Mouse (Mus musculus): ENCODE measurements around the gene Isoc2a.
A peak's percentile ranks its signal among the peaks of the same experiment; 100 is the strongest.

Isoc2a gene

DNA sequence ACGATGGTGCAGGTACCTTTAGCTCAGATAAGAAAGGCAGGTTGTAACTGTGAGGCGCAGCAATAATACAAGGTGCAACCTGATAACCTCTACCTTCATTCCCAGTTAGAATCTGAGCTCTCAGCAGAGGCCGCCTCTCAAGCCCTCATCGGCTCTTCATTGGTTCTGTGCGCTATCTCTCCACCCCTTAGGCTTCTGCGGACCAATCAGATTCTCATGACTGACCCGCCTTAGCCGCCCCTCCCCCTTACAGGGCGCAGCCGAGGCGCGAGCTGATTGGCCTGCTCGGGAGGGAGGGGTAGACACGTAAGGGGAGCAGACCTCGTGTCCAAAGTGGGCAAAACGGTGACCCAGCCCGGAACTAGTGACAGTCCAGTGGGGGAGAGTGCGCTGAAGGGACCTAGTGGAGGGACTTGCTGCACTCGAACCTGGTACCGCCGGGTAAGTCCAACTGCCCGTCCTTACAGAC is at the start of gene Isoc2a:
Gene Isoc2a (plus strand): TSS at position 401 of the 469 bp plus-strand sequence.
- peak; percentile 96 for DNase-seq

DNA sequence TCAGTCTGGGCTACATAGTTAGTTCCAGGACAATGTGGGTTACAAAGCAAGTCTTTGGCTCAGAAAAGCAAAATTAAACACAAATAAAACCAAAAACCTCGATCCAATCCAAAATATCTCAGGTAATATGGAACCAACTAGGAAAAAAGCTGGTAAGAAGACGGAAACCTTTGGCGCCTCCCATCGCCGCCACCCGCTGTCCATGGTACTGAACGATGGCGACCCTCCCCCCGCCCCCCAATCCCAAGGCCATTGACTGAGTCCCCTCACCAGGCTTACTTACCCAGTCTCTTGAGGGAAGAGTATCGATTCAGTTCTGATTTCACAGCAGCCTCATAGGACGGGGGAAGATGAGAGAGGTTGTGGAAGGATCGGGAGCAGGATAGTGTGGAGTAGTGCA is 46.5 kb upstream of the Isoc2a start:
- DNase-seq = no peak

DNA sequence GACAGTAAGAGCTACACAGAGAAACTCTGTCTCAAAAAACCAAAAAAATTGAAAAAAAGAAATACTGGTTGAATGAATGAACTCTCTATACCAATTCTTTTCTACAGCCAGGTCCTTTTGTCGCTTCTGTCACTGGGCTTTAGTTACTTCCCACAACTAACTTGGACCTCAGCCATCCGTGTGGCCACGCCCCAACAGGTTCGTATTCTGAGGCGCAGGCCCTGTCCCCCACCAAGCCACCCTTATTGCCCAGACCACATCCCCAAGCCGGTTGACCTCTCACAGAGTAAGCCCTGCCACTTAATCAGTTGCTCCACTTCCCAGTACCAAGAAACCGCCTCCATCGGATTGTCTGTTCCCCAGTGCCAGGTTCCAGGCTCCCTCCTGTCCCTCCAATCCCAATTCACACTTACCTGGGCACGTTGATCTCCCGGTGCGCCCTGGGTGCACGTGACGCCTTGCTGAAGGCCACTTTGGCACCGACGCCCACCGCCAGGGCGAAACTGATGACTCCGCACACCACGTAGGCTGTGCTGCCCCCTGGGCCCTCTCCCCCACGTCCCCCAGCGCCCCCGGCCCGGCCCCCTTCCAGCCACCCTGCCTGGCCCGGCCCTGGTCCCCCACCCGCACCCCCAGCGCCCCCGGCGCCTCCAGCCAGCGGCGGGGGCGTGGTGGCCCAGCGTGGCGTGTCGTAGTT is 41.2 kb upstream of the Isoc2a start:
- no peak for DNase-seq

DNA sequence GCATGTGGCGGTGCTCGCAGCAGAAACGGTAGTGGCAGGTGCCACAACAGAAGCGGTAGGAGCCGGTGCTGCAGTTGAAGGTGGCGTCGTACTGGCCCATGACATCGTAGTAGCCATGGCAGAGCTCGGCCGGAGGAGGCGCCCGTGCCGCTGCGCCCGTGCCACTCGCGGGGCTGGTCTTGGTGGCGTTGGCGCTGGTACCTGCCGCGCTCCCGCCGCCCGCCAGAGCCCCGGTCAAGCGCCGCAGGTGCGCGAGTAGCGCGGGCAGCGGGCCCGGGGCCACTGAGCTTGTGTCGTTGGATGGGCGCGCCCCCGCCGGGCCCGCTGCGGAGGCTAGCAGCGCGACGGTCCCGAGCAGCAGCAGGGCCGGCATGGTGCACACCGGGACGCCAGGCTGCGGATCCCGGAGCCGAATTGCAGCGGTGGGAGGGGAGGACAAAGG is 40.6 kb upstream of the Isoc2a start:
- peak; percentile 84 for DNase-seq

DNA sequence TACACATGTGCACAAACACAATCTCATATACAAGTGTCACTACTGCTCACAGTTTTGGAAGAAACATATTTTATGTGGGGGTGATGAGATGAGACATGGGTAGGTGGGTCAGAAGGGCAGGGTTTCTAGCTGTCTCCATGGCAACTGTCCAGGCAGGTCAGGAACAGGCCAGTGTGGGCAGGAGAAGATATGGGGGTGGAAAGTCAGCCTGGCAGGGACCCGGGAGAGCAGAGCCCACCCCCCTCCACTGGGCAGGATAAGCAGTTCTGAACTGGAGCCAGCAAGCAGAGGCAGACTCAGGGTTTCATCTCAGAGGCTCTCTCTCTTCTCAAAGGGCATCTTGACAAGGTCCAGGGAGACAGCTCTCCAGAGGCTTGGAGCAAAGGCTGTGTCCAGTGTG is 39.3 kb upstream of the Isoc2a start:
- no peak for DNase-seq

DNA sequence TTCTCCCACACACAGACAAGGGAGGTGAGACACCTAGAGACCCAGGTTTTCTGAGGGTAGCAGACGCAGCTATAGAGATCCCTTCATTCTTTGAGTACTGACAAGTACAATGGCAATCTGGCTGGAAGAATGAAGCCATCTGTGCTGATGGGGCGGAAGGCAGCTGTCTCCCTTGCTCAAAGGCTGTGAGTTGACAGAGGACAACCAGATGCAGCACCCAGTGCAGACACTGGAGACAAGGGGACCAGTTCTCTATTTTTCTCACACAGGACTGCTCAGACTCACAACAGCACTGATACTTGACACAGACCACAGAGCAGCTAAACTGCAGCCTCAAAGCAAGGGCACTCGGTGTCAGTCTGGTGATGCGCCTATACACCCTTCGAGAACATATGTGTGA is 34.9 kb upstream of the Isoc2a start:
- DNase-seq = no peak

DNA sequence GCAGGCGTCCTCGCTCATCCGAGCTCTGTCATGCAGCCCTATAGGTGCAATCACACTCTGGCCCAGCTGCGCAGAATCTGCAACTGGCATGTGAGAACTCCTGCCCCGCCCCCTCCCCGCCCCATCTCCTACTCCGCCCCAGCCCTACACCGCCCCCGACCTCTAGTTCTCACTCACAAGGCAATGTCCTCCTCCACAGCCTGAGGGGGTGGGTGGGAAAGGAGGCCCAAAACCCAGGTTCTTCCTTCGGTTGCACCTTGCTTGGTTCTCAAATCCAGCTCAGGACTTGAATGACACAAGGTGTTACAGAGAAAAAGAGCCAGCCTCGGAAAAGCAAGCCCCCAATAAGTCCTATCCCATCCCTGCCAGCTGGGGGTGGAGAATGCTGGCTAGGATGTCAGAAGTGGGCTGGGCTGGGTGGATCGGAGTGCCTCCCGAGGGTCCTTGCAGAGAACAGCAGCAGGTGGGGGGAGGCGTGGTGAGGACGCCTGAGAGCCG is 34.3 kb upstream of the Isoc2a start:
- no peak for DNase-seq

DNA sequence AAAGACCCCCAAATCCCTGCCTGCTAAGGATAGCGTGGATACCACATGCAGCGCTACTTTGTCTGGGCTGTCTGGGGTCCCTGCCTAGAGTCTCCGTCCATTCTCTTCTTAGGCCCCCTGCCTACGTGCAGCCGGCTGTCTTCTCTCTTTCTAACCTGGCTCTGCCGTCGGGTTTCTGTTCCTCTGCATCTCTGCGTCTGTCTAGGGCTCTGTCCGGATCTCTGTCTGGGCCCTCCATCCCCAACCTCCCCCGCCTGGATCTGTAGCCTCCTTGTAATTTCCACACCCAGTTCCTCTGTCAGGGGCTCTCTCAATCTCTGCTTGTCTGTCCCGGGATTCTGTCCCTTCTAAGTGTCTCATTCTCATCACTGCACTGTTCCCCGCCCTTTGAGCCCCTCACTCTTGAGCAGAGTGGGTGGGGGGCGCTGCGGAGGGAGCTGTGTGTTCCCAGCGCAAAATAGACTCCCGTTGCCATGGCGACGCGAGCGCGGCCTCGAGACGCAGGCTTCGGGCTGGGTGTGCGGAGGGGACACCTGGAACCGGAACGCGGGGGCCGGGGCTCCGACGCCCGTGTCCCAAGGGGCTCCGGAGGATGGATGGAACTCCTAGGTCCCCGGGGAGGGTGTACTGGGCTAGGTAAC is 33.2 kb upstream of the Isoc2a start:
- no peak for DNase-seq

DNA sequence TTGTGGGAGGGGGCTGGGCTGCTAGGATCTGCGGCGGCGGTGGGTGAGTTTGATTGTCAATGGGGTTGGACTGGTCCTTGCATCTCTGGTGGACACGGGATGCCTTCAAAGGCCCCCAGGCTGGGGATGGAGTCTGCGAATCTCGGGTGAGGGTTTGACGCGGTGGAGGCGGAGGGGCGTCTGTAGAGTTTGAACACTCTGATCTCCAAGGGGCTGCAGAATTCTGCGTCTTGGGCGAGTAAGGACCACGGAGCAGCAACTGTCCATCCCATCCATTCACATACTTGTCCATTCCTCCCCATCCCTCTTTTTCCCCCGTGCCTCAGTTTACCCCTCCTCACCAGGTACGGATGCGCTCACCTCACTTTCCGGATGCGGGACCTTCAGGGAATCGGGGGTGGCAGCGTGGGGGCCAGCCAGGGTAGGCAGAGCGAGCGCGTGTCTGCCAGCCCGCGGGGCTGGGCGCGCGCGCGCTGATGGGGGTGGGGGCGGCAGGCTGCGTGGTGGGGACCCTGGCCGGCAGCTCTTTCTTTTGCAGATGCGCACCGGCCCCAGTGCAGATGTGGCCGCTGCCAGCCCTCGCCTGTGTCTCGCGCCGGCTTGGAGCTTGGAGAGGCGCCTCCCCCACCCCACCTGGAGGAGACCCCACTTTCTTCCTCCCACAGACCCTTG is 32.6 kb upstream of the Isoc2a start, which contains the start of gene Shisa7:
Gene Shisa7 (minus strand): TSS at position 452 of the 672 bp plus-strand sequence.
- DNase-seq = no peak

DNA sequence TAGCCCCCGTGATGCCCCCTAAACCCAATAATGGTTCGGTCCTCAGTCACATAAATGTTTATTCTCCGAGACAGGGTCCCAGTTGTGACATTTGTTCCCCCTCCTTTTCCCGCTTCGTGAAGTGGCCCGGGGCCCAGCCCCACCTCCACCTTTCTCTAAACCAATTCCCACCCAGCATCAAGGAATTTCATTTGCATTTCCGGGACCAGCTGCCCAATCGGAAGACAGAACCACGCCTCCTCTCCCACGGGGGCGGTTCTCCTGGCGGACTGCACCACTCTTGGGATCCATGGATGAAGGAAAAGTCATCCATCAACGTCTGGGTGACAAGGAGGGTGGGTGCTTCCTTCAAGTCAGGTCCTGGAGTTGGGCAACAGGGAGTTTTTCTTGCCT is 32.0 kb upstream of the Isoc2a start:
- peak; percentile 70 for DNase-seq

DNA sequence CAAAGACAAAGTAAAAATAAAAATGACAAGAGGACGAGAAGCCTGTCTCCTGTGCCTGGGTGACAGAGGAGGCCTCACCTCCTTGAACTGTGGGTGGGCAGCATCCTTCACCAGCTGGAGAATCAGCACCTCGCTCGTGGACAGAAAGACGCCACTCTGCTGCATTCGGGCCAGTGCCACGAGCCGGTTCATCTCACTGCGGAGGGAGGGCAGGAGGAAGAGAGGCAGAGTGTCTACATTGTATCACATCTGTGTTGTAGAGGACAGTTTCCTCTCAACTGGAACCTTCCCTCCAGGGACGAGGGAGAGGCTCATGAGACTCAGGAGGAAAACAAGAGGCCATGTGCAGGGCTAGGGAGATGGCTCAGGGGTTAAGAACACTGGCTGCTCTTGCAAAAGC is 27.6 kb upstream of the Isoc2a start:
- DNase-seq = no peak

DNA sequence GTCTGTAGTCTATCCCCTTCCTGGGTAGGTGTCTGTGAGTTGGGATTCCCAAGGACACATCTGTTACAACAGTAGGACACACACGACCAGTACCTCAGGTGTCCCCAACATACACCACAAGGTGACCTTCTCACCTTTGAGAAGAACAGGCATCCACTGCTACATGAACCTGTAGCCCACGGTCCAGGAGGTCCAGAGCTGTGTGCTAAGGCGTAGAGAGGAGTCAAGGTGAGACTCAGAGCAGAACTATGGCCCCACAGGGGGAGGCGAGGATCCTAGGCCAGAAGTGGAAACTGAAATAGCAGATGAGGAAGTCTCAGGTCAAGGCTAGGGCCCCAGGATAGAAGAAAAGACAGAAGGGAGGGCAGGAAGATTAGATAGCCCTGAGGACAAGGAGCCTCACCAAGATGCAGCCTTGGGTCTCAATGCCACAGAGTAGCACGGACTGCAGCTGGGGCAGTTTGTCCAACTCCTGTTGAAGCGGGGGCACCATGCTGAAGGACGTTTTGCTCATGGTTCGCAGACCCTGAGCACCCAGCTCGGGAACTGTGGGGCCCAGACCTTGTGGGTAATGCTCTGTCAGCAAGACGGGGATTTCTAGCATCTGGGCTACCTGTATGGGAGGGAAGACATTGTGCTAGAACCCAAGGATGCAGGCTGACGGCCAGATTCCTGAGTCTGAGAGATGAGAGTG is 26.2 kb upstream of the Isoc2a start:
- no peak for DNase-seq

DNA sequence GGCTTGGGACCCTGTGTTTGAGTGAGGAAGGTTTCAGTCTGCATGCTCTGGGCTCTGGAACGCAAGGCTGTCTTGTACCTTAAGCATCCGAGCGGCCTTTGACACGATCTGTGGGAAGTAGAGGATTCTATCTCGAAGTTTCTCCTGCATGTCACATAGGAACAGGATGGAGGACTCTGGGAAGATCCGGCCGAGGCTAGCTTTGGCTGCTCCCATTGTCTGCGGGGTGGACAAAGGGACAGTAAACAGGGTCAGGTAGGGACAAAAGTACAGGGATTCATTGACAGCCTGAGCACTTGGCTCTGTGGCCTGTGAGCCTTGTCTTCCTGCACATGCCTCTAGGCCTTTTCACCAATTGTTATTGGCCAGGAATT is 25.7 kb upstream of the Isoc2a start:
- no peak for DNase-seq

DNA sequence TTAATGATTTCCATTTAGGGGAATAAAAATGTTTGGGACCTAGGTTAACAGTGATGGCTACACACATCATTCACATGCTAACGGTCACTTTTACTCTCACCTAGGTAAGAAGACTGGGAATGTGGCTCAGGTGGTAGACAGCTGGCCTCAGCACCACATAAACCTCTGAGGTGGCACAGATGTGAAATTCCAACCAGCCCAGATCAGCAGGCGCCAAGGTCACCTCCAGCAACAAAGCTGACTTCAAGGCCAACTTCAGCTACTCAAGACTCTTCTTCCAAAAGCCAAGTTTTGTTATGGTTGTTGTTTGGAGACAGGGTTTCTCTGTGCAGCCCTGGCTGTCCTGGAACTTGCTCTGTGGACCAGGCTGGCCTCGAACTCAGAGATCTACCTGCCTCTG is 23.3 kb upstream of the Isoc2a start:
- DNase-seq = no peak

DNA sequence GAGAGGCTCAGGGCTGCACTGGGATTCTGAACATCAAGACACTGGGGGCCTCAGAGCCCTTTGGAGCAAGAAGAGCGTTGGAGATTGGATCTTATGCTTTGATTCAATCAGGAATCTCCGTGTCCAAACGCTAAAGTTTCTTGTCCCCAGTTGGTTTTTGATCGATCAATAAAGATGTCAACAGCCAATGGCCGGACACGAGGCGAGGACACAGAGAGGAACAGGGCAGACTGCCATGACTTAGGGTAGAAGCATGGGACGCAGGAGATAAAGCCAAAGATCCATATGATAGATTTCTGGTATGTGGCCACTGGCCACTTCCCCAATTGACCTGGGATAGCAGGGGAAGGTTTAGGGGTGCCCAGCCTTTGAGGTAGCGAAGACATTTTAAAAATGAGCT is 20.4 kb upstream of the Isoc2a start:
- no peak for DNase-seq

DNA sequence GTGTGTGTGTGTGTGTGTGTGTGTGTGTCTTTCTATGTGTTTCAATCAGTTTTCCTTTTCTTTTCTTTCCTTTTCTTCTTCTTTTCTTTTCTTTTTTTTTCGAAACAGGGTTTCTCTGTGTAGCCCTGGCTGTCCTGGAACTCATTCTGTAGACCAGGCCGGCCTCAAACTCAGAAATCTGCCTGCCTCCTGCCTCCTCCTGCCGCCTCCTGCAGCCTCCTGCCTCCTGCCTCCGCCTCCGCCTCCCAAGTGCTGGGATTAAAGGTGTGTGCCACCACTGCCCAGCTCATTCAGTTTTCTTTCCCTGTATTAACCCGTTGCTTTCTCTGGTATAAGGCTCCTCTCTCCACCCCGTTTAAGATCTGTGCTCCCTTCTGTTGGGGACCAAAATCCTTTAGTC is 19.6 kb upstream of the Isoc2a start:
- DNase-seq = no peak

DNA sequence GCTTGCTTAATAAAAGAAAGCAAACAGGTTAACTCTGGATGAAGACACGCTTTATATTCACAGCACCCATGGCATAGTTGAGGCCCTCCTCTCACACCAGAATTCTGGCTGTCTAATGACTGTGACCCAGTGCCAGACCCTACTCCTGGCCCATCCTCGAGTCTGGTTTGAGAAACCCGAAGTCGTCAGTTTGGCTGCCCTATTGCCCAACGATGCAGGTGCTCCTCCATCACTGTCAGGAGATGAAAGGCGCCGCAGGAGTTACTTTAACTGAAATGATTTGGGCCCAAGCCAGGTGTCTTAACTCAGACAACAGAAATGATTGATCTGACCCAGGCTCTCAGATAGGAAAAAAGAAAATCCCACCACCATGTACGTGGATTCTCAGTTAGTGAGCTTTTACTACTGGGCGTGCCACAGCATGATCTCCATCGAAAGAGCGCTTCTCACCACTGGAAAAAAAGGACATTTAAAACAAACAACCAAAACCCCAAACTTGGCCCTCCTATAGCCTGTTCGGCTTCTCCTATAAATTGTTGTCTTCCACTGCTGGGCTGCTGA is 17.5 kb upstream of the Isoc2a start:
- no peak for DNase-seq

DNA sequence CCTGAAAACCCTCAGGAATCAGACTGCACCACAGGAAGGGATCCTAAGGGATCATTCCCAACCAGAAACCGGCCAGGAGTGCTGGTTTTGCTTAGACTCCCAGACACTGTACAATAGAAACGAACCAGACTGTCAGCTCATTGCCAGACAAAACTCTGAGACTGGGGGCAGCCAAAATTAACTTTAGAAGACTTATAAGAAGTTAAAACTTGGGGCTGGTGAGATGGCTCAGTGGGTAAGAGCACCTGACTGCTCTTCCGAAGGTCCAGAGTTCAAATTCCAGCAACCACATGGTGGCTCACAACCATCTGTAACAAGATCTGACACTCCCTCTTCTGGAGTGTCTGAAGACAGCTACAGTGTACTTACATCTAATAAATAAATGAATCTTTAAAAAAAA is 16.0 kb upstream of the Isoc2a start:
- DNase-seq = peak; percentile 68

DNA sequence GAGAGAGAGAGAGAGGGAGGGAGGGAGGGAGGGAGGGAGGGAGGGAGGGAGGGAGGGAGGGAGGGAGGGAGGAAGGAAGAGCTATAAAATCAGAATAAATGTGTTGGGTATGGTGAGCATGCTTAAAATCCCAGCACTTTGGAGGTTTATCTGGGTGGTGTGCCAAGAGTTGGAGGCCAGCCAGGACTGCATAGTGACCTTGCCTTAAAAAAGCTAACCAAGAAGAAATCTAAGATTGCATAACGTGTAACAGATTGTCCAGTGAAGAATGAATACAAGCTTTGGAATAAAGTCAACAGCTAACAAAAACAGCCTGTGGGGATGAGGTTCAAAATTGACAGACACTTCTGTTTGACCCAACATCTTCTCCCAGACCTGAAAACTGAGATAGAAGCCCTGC is 13.9 kb upstream of the Isoc2a start:
- peak; percentile 92 for DNase-seq

DNA sequence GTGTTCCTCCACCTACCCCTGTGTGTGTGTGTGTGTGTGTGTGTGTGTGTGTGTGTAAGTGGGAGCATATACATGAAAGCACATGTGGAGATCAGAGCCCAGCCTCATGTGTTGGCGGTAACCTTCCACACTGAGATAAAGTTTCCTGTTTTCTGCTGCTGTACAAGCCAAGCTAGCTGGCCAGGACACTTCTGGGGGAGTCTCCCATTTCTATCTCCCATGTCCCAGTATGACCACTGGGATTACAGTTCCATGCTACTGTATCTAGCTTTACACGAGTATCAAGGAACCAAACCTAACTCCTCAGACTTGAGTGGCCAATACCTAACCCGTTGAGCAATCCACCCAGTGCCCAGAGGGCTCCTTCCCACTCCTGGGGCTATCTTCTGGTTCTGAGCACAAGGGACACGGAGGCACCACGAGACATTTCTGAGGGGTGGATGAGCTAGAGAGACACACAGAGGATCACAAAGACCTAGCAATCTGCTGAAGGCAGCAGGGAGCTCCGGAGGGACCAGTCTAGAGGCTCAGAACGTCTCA is 13.3 kb upstream of the Isoc2a start:
- DNase-seq = no peak

DNA sequence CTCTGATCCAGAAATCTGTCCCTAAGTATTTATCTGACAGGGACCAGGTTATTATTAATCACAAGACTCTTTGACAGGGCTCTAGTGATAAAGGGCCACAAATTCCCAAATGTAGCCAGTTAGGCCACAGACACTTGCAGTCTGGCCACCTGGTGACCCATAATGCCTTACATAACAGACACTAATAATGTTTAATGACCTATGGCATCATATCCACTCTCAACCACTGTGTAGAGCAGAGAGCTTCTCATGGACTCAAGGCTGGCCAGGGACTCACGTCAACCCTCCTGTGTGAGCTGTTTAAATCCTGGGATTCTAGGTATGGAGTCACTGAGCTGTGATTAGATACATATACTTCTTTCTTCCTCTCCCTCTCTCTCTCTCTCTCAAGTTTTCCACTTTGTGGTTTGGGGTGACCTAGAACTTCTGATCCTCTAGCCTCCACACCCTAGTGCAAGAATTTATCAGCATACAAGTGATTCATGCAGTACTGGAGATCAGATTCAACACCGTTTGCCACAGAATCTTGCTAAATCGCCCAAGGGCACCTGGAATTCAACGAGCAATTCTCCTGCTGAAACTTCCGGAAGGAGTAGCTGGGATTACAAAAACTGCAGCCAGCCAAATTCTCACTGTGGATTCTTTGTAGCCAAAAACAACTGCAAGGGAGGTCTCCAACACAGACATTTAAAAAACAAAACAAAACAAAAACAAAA is 12.7 kb upstream of the Isoc2a start:
- no peak for DNase-seq

DNA sequence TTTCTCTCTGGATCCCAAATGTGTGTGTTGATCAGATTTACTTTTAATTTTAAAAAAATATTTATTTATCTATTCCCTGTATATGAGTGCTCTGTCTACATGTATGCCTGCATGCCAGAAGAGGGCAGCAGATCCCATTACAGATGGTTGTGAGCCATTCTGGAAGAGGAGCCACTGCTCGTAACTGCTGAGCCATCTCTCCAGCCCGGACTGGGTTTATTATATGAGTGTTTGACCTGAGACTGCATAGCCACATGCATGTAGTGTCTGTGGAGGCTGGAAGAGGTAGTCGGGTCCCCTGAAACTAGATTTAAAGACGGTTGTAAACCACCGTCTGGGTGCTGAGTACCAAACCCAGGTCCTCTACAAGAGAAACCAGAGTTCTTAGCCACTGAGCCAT is 11.9 kb upstream of the Isoc2a start:
- peak; percentile 58 for DNase-seq

All from kidney, adult 11 months (tissue).